Mouse (Mus musculus) CH12.LX (cell line): Measurements from ENCODE around the gene Gfy.

Experiments used
- CHD1 ChIP-seq: IDR thresholded peaks from 2 replicates; pipeline ENCODE4 v1.6.1; 2012; ENCODE audit warnings: low read depth, low read length, improper control_type of control experiment, inconsistent platforms
- CTCF ChIP-seq, 2 experiments: IDR thresholded peaks in 1 of 2; conservative IDR thresholded peaks in 1 of 2; 2 replicates each; pipeline ENCODE4 v1.5.1; 2011 to 2012; ENCODE audit warnings: low read depth in 2 of 2, low read length in 2 of 2, improper control_type of control experiment in 1 of 2, inconsistent platforms in 1 of 2, mild to moderate bottlenecking in 1 of 2, moderate library complexity in 1 of 2
- E2F4 ChIP-seq: IDR thresholded peaks from 2 replicates; pipeline ENCODE4 v1.6.1; 2011; ENCODE audit warnings: low read depth, low read length, improper control_type of control experiment; ENCODE audit not compliant: insufficient replicate concordance
- EP300 ChIP-seq: IDR thresholded peaks from 2 replicates; pipeline ENCODE4 v1.6.1; 2011; ENCODE audit warnings: low read length, improper control_type of control experiment
- ETS1 ChIP-seq: conservative IDR thresholded peaks from 2 replicates; pipeline ENCODE4 v1.6.1; 2012; ENCODE audit warnings: low read depth, mild to moderate bottlenecking, inconsistent platforms, low read length, improper control_type of control experiment, moderate library complexity
- KAT2A ChIP-seq: IDR thresholded peaks from 2 replicates; pipeline ENCODE4 v1.6.1; 2012; ENCODE audit warnings: low read length, improper control_type of control experiment, inconsistent platforms; ENCODE audit not compliant: insufficient replicate concordance
- MAFK ChIP-seq: IDR thresholded peaks from 2 replicates; pipeline ENCODE4 v1.6.1; 2011; ENCODE audit warnings: low read length, improper control_type of control experiment; ENCODE audit not compliant: insufficient replicate concordance
- MAX ChIP-seq: IDR thresholded peaks from 2 replicates; pipeline ENCODE4 v1.6.1; 2011; ENCODE audit warnings: low read length, improper control_type of control experiment
- MYC ChIP-seq: IDR thresholded peaks from 2 replicates; pipeline ENCODE4 v1.6.1; 2011; ENCODE audit warnings: low read depth, mild to moderate bottlenecking, improper control_type of control experiment, low read length
- POLR2A ChIP-seq: IDR thresholded peaks from 2 replicates; pipeline ENCODE4 v1.6.1; 2011; ENCODE audit warnings: low read depth, mild to moderate bottlenecking, improper control_type of control experiment, low read length
- TCF12 ChIP-seq: IDR thresholded peaks from 2 replicates; pipeline ENCODE4 v1.6.1; 2014; ENCODE audit warnings: low read depth, mild to moderate bottlenecking, inconsistent platforms, low read length, improper control_type of control experiment
- USF1 ChIP-seq: IDR thresholded peaks from 2 replicates; pipeline ENCODE4 v1.6.1; 2014; ENCODE audit warnings: low read depth, mild to moderate bottlenecking, inconsistent platforms, low read length, improper control_type of control experiment

GRCm38 (mm10) chr7:45178550-45178949 is 819 bp downstream of the Gfy start:
- TF ChIP-seq CTCF (conservative IDR thresholded peaks at IDR 0.05 in 1 of 2, IDR thresholded peaks at IDR 0.05 in 1 of 2; ENCODE audit: low read depth in 2 of 2, low read length in 2 of 2) (no peak), ETS1 (no peak), TCF12 (no peak), E2F4 (no peak), KAT2A (no peak), USF1 (no peak), EP300 (no peak), POLR2A (no peak), MAFK (no peak), MYC (no peak), CHD1 (no peak), MAX (no peak)
